Mouse (Mus musculus): ENCODE measurements around the gene Laptm4a. TPM values are rescaled to one million over a fixed set of nuclear protein-coding genes. Genes with fewer than 3 reads are reported as not detected.

Laptm4a gene
- total RNA-seq (2021): 100 to 1,000 TPM; 325 to 358 TPM
- long read RNA-seq, experiment 1, transcript Laptm4a-201 (7 exons, 1,773 nt): major isoform, 96 of 112 reads
- long read RNA-seq, experiment 1, partial matches to known transcripts: 5 of 112 reads
- long read RNA-seq, experiment 1, other reads (novel, unspliced or antisense): 11 of 112 reads
- long read RNA-seq, experiment 2, transcript Laptm4a-201 (7 exons, 1,773 nt): major isoform, 75 of 106 reads
- long read RNA-seq, experiment 2, partial matches to known transcripts: 2 of 106 reads
- long read RNA-seq, experiment 2, other reads (novel, unspliced or antisense): 29 of 106 reads

DNA sequence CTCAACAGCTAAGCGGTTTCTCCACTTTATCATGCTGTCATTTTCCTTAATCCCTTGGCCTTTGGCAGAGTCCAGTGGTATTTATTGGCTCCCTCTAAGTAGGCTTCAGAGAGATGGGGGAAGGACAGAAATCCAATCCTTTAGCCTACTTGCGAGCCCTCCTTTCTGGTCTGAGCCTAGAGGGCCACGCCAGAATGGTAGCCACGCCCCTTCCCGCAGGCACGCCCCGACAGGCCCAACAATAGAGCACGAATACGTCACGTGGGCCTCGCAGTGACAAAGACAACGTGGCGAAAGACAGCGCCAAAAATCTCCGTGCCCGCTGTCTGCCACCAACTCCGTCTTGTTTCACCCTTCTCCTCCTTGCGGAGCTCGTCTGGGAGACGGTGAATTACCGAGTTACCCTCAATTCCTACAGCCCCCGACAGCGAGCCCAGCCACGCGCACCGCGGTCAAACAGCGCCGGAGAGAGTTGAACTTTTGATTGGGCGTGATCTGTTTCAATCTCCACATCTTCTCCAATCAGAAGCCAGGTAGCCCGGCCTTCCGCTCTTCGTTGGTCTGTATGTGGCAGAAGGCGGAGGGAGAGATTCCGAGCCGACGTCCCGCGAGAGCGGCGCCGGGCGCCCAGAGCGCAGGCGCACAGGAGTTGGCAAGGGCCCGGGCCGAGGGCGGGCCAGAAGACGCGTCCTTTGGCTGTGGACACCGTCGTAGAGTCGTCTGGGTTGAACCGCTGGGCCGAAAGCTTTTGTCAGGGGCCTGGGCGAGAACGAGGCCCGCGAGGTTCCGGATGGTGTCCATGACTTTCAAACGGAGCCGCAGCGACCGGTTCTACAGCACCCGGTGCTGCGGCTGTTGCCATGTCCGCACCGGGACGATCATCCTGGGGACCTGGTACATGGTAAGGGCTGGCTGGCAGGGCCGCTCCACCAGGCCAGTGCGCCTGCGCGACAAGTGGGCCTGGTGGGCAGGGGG lies at the start of gene Laptm4a:
Gene Laptm4a, plus strand, starts transcription at position 271 of the 975 bp plus-strand sequence.
- peak; percentile 99 to 100 for DNase-seq
- intact Hi-C loops (cut with DNase I): loop anchor here (5.0 kb wide), 1 partner anchor 34 kb away; no protein-coding TSS in a partner anchor

DNA sequence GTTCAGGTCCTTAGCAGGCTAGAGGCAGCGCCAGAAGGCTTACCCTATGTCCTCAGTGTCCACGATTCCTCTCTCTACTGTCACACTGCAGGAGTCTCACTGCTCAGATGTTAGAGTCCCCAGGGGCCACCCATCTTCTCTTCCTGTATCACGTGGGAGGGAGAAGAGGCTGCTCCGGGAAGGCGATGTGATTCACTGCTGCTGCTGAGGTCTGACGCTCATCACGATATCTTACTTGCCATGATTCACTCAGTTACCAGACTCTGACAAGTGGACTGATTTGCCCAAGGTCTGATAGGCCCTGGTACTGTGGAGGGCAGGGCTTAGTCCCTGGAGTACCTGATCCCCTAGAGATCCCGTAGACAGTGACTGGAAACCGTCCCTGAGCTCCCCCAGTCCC lies 45.9 kb upstream of the Laptm4a start:
- intact Hi-C loops (cut with DNase I): no loop called here
- no peak for DNase-seq

DNA sequence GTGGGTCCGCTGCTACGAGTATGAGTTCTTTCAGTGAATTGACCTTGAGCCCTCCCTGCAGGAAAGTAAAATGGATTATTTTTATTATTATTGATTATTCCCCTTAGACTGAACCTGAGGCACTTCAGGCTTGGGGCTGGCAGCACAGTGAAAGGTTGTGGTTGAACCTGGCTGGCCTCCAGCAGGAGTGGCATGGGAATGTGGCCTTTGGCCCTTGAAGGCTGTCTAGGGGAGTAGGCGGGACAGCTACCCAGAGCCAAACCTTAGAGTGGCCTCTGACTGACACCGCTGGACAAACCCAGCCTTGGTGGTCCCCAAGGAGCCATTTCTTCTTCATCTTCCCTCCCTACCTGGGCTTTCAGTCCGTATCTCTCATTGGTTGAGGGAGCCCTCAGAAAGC lies 44.6 kb upstream of the Laptm4a start:
- intact Hi-C loops (cut with DNase I): no loop called here
- no peak for DNase-seq

DNA sequence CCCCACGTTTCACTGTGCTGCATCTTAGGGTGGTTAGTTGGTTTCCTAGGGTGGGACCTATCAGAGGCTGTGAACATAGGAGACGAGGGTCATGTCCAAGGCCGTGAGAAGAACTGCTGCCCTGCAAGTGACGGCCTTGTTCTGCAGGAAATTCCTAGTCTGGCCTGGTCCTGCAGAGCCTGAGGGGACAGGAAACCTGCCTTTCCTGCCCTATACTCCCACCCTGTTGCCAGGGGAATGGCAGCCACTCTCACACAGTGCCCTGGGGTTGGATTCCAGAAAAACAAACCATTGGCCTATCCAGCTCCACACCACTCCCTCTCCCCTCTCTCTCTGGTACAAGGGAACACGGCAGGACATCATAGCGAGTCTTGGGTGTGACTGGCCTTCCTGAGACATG lies 44.1 kb upstream of the Laptm4a start:
- DNase-seq: peak in 1 of 2 experiments; percentile 28
- intact Hi-C loops (cut with DNase I): no loop called here

DNA sequence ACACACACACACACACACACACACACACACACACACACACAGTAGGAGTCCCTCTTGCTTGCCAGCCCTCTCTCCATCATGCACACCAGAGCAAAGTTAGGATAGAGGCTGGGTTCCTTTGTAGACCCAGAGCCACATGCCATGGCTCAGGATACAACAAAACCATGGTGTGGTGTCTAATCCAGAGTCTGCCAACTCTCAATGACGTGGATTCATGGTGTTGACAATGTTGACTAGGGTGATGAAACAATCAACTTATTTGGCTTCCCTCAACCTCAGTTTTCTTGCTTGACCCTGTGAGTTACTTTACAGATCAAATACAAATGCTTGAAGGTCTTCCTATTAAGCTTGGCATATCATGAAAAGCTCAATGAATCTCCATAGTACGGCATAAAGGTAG lies 42.7 kb upstream of the Laptm4a start:
- intact Hi-C loops (cut with DNase I): no loop called here
- no peak for DNase-seq

DNA sequence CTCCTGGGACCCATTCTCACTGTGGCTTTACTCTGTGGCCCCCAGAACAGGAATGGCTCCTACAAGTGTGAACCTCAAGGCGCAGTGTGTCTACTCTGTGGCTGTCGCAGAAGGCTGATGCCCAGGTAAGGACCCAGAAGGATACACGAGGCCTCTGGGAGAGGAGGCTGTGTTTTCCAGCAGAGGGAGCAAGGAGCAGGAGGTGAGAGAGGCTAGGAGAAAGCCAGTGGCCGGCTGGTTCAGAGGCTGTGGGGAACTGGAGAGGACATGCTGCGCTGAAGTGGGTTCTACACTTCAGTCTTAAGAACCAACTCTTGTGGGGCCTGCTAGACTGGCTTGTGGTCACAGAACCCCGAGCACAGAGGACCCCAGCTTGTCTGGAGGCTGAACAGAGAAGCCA lies 42.1 kb upstream of the Laptm4a start:
- intact Hi-C loops (cut with DNase I): no loop called here
- DNase-seq: no peak

DNA sequence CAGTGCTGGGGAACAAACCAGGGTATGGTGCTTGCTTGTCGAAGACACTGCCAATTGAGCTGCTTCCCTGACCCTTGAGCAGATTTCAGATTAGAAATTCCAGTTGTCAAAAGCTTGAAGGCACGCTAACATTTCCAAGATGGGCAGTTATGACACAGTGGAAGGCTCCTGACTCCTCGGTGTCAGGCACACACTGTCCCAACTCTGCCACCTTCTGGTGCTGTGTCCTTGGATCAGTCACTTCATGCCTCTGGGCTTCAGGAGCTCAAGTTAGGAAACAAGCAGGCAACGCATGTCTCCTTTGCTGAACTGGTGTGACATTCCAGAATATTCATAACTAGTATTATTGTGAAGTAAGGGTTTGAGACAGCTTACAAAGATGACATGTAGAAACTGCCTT lies 39.7 kb upstream of the Laptm4a start:
- intact Hi-C loops (cut with DNase I): loop anchor here (2.0 to 10.0 kb wide), 3 partner anchors 109 to 237 kb away; no protein-coding TSS in a partner anchor
- peak; percentile 48 to 59 for DNase-seq

DNA sequence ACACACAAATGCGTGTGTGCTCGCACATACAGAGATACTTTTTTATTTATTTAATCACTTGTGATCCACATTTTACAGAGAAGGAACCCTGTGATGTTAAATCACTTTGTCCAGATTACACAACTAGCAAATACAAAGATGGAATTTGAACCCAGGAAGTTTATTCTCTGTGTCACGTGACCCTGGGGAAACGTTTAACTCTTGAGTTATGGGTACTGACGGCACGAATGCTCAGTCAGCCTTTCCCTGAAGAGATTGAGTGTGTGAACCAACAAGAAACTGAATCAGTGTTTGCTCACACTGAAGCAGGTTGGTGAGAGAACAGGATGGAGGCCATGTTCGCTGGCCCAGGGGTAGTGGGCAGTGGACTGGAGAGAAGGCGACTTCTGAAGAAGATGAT lies 39.1 kb upstream of the Laptm4a start:
- intact Hi-C loops (cut with DNase I): loop anchor here (2.0 to 10.0 kb wide), 3 partner anchors 110 to 238 kb away; no protein-coding TSS in a partner anchor

DNA sequence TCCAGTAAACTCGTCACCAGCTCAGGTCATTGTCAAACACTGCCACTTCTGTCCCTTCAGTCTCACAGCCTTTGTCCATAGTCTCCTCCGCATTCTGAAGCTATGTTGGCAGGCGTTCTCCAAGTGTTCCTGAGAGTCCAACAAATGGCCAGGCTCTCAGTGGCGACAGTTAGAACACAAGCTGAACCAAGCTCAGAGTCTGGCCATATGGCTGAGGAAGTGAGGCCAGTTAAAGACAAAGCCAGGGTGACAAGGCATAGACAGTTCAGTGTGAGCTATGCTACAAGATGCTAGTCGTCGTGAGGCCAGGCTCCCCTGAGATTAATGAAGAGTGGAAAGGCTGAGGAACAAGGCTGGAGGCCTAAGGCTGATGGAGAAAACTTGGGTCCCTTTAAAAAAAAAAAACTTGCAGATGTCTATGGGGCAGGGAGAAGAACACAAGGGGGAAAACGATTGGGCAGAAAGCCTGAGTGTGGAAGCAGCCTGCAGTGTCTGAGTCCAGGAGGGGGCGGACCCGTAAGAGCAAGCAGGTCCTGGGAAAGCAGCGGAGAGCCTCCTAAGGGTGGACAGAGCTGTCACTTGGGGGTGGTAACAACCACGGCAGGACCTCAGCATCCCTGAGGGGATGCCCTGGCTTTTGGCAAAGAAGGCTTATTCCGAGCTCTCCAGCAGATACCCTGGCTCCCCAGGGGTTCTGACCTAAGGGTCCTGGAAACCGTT lies 36.9 kb upstream of the Laptm4a start:
- peak; percentile 42 to 46 for DNase-seq
- intact Hi-C loops (cut with DNase I): loop anchor here (5.0 to 10.0 kb wide), 4 partner anchors 38 to 240 kb away; partner anchors contain the start of gene Laptm4a

More for the DNA sequence above, 39.1 kb upstream of the Laptm4a start:
- DNase-seq: no peak

DNA sequence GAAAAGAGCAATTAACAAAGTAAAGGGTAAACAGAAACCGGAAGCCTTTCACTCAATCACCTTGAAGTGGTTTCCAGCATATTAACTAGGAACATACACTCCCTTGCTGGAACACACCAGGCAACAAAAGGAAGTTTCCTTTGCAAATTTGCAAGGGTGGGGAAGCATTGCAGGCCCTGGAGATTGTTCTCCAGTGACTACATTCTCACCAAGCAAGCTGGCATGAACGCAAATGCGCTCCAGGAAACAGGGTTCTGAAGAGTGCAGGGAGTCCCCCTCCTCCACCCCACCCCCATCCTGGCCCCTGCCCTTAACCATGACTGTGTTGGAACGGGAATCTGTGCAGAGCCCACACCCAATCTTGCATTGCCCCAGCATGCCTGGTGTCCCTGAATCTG lies 36.3 kb upstream of the Laptm4a start:
- DNase-seq: peak; percentile 23 to 36

DNA sequence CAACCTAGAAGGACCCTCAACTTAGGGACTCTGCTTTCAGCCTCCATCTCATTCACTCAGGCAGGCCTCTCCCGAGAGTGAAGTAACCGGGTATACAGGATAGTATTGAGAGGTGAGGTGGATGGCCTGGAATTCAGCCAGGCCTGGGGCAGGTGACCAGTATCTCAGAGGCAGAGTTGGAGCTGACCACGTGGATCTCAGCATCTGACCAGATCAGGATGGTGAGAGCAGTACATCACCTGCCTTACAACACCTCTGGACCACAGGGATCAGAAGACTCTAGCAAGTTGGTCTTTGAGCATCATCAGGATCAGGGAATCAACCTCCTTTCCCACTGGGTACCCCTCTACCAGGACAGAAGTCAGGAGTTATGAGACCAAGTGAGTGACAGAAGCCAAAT lies 35.5 kb upstream of the Laptm4a start:
- intact Hi-C loops (cut with DNase I): loop anchor here (5.0 to 10.0 kb wide), 3 partner anchors 36 to 241 kb away; partner anchors contain the start of gene Laptm4a
- no peak for DNase-seq

More for the DNA sequence above, 36.3 kb upstream of the Laptm4a start:
- intact Hi-C loops (cut with DNase I): loop anchor here (5.0 to 10.0 kb wide), 3 partner anchors 37 to 240 kb away; partner anchors contain the start of gene Laptm4a

DNA sequence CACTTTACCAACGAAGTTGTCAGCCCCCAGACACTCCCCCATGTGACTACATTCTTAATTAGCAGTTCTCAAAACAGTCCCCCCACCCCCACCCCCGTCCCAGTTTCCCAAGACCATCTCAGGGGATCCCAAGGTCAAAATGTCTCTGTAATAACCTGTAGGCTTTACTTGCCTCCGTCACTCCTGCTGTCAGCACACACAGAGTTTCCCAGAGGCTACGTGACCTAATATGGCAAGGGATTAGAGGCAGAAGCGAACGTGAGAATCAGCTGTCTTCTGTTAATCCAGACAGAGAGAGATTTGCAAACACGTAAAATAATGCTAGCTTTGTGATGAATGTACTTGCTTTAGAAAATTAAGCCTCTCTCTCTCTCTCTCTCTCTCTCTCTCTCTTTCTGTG lies 33.0 kb upstream of the Laptm4a start:
- no peak for DNase-seq
- intact Hi-C loops (cut with DNase I): loop anchor here (2.0 to 10.0 kb wide), 4 partner anchors 34 to 244 kb away; partner anchors contain the start of genes Laptm4a and Matn3

DNA sequence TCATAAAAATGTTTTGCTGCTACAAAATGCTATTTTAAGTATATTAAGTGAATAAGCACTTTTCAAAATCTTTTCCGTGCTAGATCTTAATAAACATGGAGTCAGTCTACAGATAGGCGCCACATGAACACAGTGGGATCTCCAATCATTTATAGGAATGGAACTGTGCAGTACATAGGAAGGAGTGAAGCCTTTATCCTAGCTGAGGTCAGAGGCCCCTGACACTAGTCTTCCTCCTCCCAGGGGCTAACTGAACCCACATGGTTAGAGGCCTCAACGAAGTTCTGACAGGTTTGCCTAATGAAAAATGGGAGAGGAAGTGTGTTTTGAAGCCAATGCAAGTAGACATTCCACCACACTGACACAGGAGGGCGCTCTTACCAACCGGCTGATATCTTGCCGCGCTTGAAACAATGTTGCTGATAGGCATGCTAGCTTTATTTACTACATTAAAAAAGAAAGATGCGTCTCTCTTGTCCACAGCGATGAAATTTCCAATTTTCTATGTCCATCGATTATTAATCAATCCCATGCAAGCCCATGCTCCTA lies 32.3 kb upstream of the Laptm4a start:
- intact Hi-C loops (cut with DNase I): loop anchor here (1.0 to 10.0 kb wide), 5 partner anchors 33 to 244 kb away; partner anchors contain the start of genes Laptm4a and Matn3
- peak; percentile 81 to 85 for DNase-seq

DNA sequence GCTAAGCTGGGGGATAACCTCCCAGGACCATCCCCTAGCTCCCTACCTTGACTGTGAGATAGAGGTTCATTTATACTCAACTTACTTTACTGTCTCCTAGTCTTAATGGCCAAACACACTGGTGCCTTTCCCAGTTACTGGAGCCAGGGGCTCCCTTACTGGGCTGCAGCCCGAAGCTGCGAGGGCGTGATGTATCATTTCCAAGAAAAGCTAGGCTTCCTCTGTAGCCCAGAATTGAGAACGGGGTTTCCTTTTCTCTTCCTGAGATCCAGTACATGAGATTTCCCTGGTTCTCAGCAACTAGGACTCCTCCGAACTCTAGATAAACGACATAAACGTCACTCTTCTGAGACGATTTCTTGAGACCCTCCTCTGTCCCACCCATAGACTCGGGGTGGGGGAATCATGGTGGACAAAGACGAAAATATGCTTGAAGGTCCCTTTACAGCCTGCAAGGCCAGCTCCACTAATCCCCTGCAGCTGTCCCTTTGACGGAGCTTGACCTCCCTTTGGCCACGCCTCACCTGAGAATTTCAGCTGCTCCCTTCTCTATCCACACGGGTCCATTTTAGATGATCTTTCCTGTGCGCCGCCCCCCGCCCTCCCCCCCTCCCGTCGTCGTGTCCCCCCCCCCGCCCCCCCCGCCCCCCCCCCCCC lies 28.5 kb upstream of the Laptm4a start:
- peak in 1 of 2 experiments; percentile 41 for DNase-seq

DNA sequence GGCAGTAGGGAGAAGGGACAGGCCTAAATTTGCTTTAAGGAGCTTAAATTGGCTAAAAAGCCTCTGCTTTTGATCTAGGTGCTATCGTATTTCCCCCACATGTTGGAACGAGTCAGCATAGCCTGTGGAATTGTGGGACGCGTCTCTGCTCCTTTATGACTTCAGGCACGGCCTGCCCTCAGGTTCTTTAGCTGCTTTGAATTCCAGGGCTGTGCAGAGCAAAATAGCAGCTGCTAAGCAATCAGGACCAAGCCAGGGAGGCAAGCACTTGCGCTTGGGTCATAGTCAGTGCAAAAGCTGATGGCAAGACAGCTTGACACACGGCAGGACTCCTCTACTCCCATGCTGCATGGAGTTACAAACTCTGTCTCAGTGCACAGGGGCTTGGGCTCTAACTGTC lies 24.3 kb upstream of the Laptm4a start:
- intact Hi-C loops (cut with DNase I): no loop called here
- DNase-seq: no peak

More for the DNA sequence above, 28.5 kb upstream of the Laptm4a start:
- intact Hi-C loops (cut with DNase I): no loop called here

DNA sequence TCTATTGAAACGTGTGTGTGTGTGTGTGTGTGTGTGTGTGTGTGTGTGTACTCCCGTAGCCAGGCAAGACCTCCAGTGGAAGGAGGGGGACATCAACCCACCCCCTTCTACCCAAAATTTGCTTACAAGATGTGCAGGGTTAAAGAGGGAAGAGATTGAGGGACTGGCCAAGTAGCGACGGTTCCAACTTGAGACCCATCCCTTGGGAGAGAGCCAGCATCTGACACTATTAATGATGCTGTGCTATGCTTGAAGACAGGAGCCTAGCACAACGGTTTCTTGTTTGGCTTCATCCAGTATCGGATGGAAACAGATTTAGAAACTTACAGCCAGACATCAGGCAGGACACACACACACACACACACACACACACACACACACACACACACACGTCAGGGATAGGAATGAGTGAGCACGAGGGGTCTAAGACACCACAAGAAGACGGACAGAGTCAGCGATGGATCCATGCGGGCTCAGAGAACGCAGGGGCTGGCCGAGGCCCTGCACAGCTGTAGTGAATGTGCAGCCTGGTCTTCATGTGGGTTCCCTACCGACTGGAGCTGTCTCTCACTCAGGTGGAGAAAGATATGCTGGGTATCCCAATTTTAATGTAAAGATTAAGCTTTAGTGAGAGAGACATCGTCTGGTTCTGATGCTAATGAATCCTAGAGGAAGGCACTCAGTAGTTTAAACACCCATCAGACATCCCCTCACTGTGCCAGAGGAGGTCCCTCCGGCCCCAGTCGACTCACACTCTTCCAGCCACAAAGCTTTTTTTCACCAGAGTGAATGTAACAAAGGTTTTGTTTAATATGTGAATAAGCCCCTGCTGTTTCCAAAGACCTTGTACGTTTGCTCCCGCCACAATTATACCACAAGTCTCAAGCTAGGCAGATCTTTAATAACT lies 22.3 kb upstream of the Laptm4a start:
- intact Hi-C loops (cut with DNase I): no loop called here
- DNase-seq: no peak

DNA sequence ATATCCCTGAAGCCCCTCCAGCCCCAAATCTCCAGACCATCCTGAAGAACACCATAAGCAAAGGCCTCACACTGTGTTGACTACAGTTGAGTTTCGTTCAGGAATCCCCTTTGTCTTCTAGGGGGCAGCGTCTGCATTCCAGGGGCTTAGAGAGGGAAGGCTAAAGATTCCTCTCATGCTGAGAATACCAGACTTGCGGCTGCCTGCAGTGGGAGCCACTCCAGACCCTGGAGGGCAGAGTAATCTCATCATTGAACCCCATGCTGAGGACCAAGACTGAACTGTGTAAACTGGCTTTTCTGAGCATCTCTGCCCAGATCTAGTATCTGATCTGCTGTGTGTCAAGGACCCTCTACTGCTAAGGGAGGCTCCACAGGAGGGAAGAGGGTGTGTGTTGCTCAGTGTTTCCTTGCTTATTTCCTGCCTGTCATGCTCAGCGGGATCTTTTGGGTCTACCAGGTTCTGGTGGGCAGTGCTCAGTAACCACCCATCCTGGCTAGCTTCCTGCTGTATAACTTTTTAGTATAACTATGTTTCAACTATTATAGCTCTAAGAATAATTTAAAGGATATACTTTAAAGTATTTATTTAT lies 21.3 kb upstream of the Laptm4a start:
- intact Hi-C loops (cut with DNase I): no loop called here
- DNase-seq: no peak

Data from heart, postnatal 14 days (tissue).